Mouse (Mus musculus): ENCODE measurements around the gene Lrp6. TPM values are rescaled to one million over a fixed set of nuclear protein-coding genes. Genes with fewer than 3 reads are reported as not detected.

The Lrp6 gene
- total RNA-seq, 4 experiments from 2014 or later = 35.7 to 50.1 (median 41.2) TPM

GRCm38 (mm10) chr6:134439401-134440021 lies 127.3 kb downstream of the Lrp6 start:
- DNase-seq (ENCODE audit: low spot score in 2 of 2) = peak in 1 of 2 experiments; percentile 24

- DNase-seq (ENCODE audit: low spot score in 2 of 2) = no peak
Measured at GRCm38 (mm10) chr6:134436955-134437354, 129.8 kb downstream of the Lrp6 start.

GRCm38 (mm10) chr6:134434866-134435390 lies 131.8 kb downstream of the Lrp6 start:
- no peak for DNase-seq (ENCODE audit: low spot score in 2 of 2)

- DNase-seq (ENCODE audit: low spot score in 2 of 2) = no peak
Measured at GRCm38 (mm10) chr6:134434044-134434443, 132.7 kb downstream of the Lrp6 start.

GRCm38 (mm10) chr6:134433281-134433680 lies 133.5 kb downstream of the Lrp6 start:
- DNase-seq (ENCODE audit: low spot score in 2 of 2) = no peak

- DNase-seq (ENCODE audit: low spot score in 2 of 2) = no peak
Measured at GRCm38 (mm10) chr6:134431583-134431982, 135.2 kb downstream of the Lrp6 start.

- DNase-seq (ENCODE audit: low spot score in 2 of 2) = no peak
Measured at GRCm38 (mm10) chr6:134430161-134430799, 136.5 kb downstream of the Lrp6 start.

- no peak for DNase-seq (ENCODE audit: low spot score in 2 of 2)
Measured at GRCm38 (mm10) chr6:134428455-134428854, 138.3 kb downstream of the Lrp6 start.

- DNase-seq (ENCODE audit: low spot score in 2 of 2) = no peak
Measured at GRCm38 (mm10) chr6:134427165-134427564, 139.6 kb downstream of the Lrp6 start.

- DNase-seq (ENCODE audit: low spot score in 2 of 2) = peak; percentile 40 to 49
Measured at GRCm38 (mm10) chr6:134425216-134425717, 141.5 kb downstream of the Lrp6 start.

- no peak for DNase-seq (ENCODE audit: low spot score in 2 of 2)
Measured at GRCm38 (mm10) chr6:134421921-134422320, 144.8 kb downstream of the Lrp6 start.

GRCm38 (mm10) chr6:134420375-134420774 lies 146.4 kb downstream of the Lrp6 start:
- no peak for DNase-seq (ENCODE audit: low spot score in 2 of 2)

GRCm38 (mm10) chr6:134417886-134418285 lies 148.9 kb downstream of the Lrp6 start:
- DNase-seq (ENCODE audit: low spot score in 2 of 2) = no peak

- DNase-seq (ENCODE audit: low spot score in 2 of 2) = no peak
Measured at GRCm38 (mm10) chr6:134416556-134417105, 150.1 kb downstream of the Lrp6 start.

- DNase-seq (ENCODE audit: low spot score in 2 of 2) = no peak
Measured at GRCm38 (mm10) chr6:134414532-134414883, 152.3 kb downstream of the Lrp6 start.

- no peak for DNase-seq (ENCODE audit: low spot score in 2 of 2)
Measured at GRCm38 (mm10) chr6:134413706-134414531, 152.8 kb downstream of the Lrp6 start.

- DNase-seq (ENCODE audit: low spot score in 2 of 2) = no peak
Measured at GRCm38 (mm10) chr6:134407226-134407625, 159.5 kb downstream of the Lrp6 start.

GRCm38 (mm10) chr6:134403684-134404070 lies 163.1 kb downstream of the Lrp6 start:
- no peak for DNase-seq (ENCODE audit: low spot score in 2 of 2)

GRCm38 (mm10) chr6:134402914-134403683 lies 163.7 kb downstream of the Lrp6 start:
- DNase-seq (ENCODE audit: low spot score in 2 of 2) = peak in 1 of 2 experiments; percentile 11

Data from gastrocnemius, adult 8-10 months (tissue).